Mouse (Mus musculus) activated CD4-positive, CD25-positive, alpha-beta regulatory T cell, adult 4 months (primary cell): ENCODE data around the gene Agbl5. TPM values are rescaled to one million over a fixed set of nuclear protein-coding genes. Genes with fewer than 3 reads are reported as not detected.
"Not testable (repeated sequence)": the region's sequence is repeated elsewhere in the genome, so short reads cannot be mapped to it uniquely, and the experiment has no call there.

ENCODE experiments used
- ATAC-seq: one replicate; pipeline ENCODE4 v1.8.0; 2017
- polyA plus RNA-seq, 2 experiments: library from polyadenylated mRNA; unstranded; fragments of 100-300 nt; shearing (Covaris generic); gene quantifications; one replicate each; pipeline ENCODE4 v1.2.1; 2017

Gene Agbl5
- polyA plus RNA-seq, result 1 to 10 TPM; 4.6 to 6.5 TPM

- peak; percentile 53 for ATAC-seq
Observed at GRCm38 (mm10) chr5:30888337-30889087, at the start of gene Agbl5. Gene Agbl5, plus strand, starts transcription at chr5:30888694.

GRCm38 (mm10) chr5:30839731-30840130 is 48.8 kb upstream of the Agbl5 start:
- ATAC-seq, result no peak

GRCm38 (mm10) chr5:30841896-30842295 is 46.6 kb upstream of the Agbl5 start:
- no peak for ATAC-seq

- no peak for ATAC-seq
Observed at GRCm38 (mm10) chr5:30849891-30850555, 38.5 kb upstream of the Agbl5 start.

- no peak for ATAC-seq
Observed at GRCm38 (mm10) chr5:30850556-30850925, 38.0 kb upstream of the Agbl5 start.

- no peak for ATAC-seq
Observed at GRCm38 (mm10) chr5:30853522-30853921, 35.0 kb upstream of the Agbl5 start.

GRCm38 (mm10) chr5:30855674-30856073 is 32.8 kb upstream of the Agbl5 start:
- no peak for ATAC-seq

GRCm38 (mm10) chr5:30856124-30856523 is 32.4 kb upstream of the Agbl5 start:
- no peak for ATAC-seq

- ATAC-seq, result no peak
Observed at GRCm38 (mm10) chr5:30863852-30864251, 24.6 kb upstream of the Agbl5 start.

GRCm38 (mm10) chr5:30864322-30864721 is 24.2 kb upstream of the Agbl5 start:
- no peak for ATAC-seq

GRCm38 (mm10) chr5:30866871-30867270 is 21.6 kb upstream of the Agbl5 start:
- no peak for ATAC-seq

GRCm38 (mm10) chr5:30867712-30868111 is 20.8 kb upstream of the Agbl5 start, which contains the start of gene Tmem214:
Gene Tmem214, plus strand, starts transcription at chr5:30868012.
- ATAC-seq, result no peak

- no peak for ATAC-seq
Observed at GRCm38 (mm10) chr5:30868981-30869380, 19.5 kb upstream of the Agbl5 start.

GRCm38 (mm10) chr5:30869405-30870130 is 18.9 kb upstream of the Agbl5 start:
- peak; percentile 98 for ATAC-seq

- no peak for ATAC-seq
Observed at GRCm38 (mm10) chr5:30870131-30870406, 18.4 kb upstream of the Agbl5 start.

GRCm38 (mm10) chr5:30872574-30872973 is 15.9 kb upstream of the Agbl5 start:
- no peak for ATAC-seq

- ATAC-seq, result no peak
Observed at GRCm38 (mm10) chr5:30874365-30874764, 14.1 kb upstream of the Agbl5 start.

GRCm38 (mm10) chr5:30878616-30879015 is 9.9 kb upstream of the Agbl5 start:
- ATAC-seq, result no peak

- ATAC-seq, result no peak
Observed at GRCm38 (mm10) chr5:30879347-30879943, 9.0 kb upstream of the Agbl5 start.

- not testable (repeated sequence) for ATAC-seq
Observed at GRCm38 (mm10) chr5:30881839-30882238, 6.7 kb upstream of the Agbl5 start.

- ATAC-seq, result no peak
Observed at GRCm38 (mm10) chr5:30886209-30886608, 2.3 kb upstream of the Agbl5 start.

GRCm38 (mm10) chr5:30886731-30887130 is 1.8 kb upstream of the Agbl5 start:
- ATAC-seq, result no peak

GRCm38 (mm10) chr5:30887331-30887761 is 1.1 kb upstream of the Agbl5 start:
- peak; percentile 80 for ATAC-seq
